ENCODE assay signal across 28 mouse cellular contexts in the genomic region with DNA sequence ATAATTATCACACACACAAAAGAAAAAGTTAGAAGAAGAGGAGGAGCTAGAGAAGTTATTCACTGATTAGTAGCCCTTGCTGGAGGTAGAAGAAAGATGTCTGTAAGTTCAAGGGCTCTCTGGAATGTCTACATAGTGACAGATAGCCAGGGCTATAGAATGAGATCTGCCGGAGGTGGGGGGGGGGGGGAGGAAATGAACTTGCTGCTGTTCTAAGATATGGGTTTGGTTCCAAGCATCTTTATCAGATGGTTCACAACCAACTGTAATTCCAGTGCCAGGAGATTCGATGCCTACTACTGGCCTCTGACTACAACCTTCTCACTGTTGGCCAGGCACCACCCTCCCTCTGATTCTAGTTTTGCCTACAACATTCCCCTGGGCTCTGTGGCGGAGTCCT. TPM values are rescaled to one million over a fixed set of nuclear protein-coding genes. Genes with fewer than 3 reads are reported as not detected.
DNase-seq lines count a peak whose midpoint lies in the region; ATAC-seq and TF ChIP-seq lines count a peak whose summit lies in the region.
"Had no signal": no experiment of that assay in that cellular context is flagged by ENCODE, and none has a peak within 500 bp of the region (broad histone marks: within the 10 kb centered on the region; RNA-seq: fewer than 3 reads in every experiment).

No protein-coding gene starts in this region.

- ATAC-seq in intestine, embryonic 14.5 days (replicated peaks; ENCODE audit: low FRiP score, low TSS enrichment, low read depth) = no peak
- no peak for ATAC-seq in intestine, embryonic 15.5 days
- ATAC-seq in liver, embryonic 15.5 days (ENCODE audit: insufficient read depth) = peak; percentile 73
- ATAC-seq in forebrain, embryonic 11.5 days (replicated peaks; ENCODE audit: low FRiP score) = no peak
- ATAC-seq: forebrain, embryonic 16.5 days; hindbrain, postnatal 0 days; intestine, postnatal 0 days; lung, postnatal 0 days had no signal

- no peak for TF ChIP-seq POLR2A in thymus, adult 2 months (IDR thresholded peaks at IDR 0.05; ENCODE audit: control insufficient read depth, extremely low read depth, insufficient read depth, low read length, poor library complexity)

- TF ChIP-seq CTCF in thymus, adult 2 months (IDR thresholded peaks at IDR 0.05; ENCODE audit: borderline replicate concordance, control insufficient read depth, extremely low read depth, insufficient read depth, low read length, poor library complexity) = no peak

- no peak overlapping the region for H3K4me3 ChIP-seq in intestine, embryonic 14.5 days (ENCODE audit: low read depth, low read length)
- H3K4me3 ChIP-seq in intestine, embryonic 15.5 days (replicated peaks) = no peak overlapping the region
- no peak overlapping the region for H3K4me3 ChIP-seq in liver, embryonic 15.5 days (replicated peaks)
- H3K4me3 ChIP-seq in thymus, adult 2 months (ENCODE audit: control insufficient read depth, insufficient read depth, low read length) = no peak overlapping the region
- no peak overlapping the region for H3K4me3 ChIP-seq in forebrain, embryonic 11.5 days (ENCODE audit: low read depth, low read length)
- H3K4me3 ChIP-seq: embryonic facial prominence, embryonic 12.5 days; gastrocnemius, adult 2 months; heart, adult 2 months; kidney, embryonic 15.5 days; limb, embryonic 12.5 days; neural tube, embryonic 13.5 days had no signal

- H3K4me2 ChIP-seq in intestine, embryonic 14.5 days (ENCODE audit: low read length) = no peak overlapping the region
- no peak overlapping the region for H3K4me2 ChIP-seq in intestine, embryonic 15.5 days (replicated peaks)
- peak overlapping the region; percentile 14; the same call in 1 of the 2 replicates for H3K4me2 ChIP-seq in liver, embryonic 15.5 days
- H3K4me2 ChIP-seq in forebrain, embryonic 11.5 days (ENCODE audit: low read depth, low read length, severe bottlenecking) = no peak overlapping the region
- H3K4me2 ChIP-seq: embryonic facial prominence, embryonic 12.5 days; kidney, embryonic 15.5 days; limb, embryonic 12.5 days; neural tube, embryonic 13.5 days had no signal

- no peaks in the 10 kb centered on the region for H3K36me3 ChIP-seq in intestine, embryonic 14.5 days (ENCODE audit: control insufficient read depth, insufficient read depth, low read length)
- no peaks in the 10 kb centered on the region for H3K36me3 ChIP-seq in intestine, embryonic 15.5 days
- H3K36me3 ChIP-seq in liver, embryonic 15.5 days (replicated peaks) = no peaks in the 10 kb centered on the region
- no peaks in the 10 kb centered on the region for H3K36me3 ChIP-seq in thymus, adult 2 months (ENCODE audit: control insufficient read depth, insufficient read depth, low read length)
- no peaks in the 10 kb centered on the region for H3K36me3 ChIP-seq in forebrain, embryonic 11.5 days (ENCODE audit: control insufficient read depth, insufficient read depth, low read length)
- H3K36me3 ChIP-seq: embryonic facial prominence, embryonic 12.5 days; kidney, embryonic 15.5 days; limb, embryonic 12.5 days; neural tube, embryonic 13.5 days had no signal

- 61% methylated on average over 3 of the region's 3 CpGs for WGBS in intestine, embryonic 14.5 days
- 67% methylated on average over 3 of the region's 3 CpGs for WGBS in intestine, embryonic 15.5 days
- 4% methylated on average over 3 of the region's 3 CpGs for WGBS in liver, embryonic 15.5 days (ENCODE audit: insufficient replicate concordance)
- 72% methylated on average over 3 of the region's 3 CpGs for WGBS in thymus, adult 2 months
- 84% methylated on average over 3 of the region's 3 CpGs for WGBS in forebrain, embryonic 11.5 days

- no peaks in the 10 kb centered on the region for H3K4me1 ChIP-seq in intestine, embryonic 14.5 days (replicated peaks; ENCODE audit: control insufficient read depth, insufficient read depth, low read length)
- no peaks in the 10 kb centered on the region for H3K4me1 ChIP-seq in intestine, embryonic 15.5 days (replicated peaks)
- peaks cover 44% of the 10 kb centered on the region for H3K4me1 ChIP-seq in liver, embryonic 15.5 days (replicated peaks)
- no peaks in the 10 kb centered on the region for H3K4me1 ChIP-seq in thymus, adult 2 months (replicated peaks; ENCODE audit: control insufficient read depth, insufficient read depth, low read length)
- peaks cover 5% of the 10 kb centered on the region; the same call in 1 of the 2 replicates for H3K4me1 ChIP-seq in forebrain, embryonic 11.5 days (replicated peaks; ENCODE audit: control insufficient read depth, insufficient read depth, low read length)
- H3K4me1 ChIP-seq: embryonic facial prominence, embryonic 12.5 days; kidney, embryonic 15.5 days; limb, embryonic 12.5 days; neural tube, embryonic 13.5 days had no signal

- no peak overlapping the region for H3K9ac ChIP-seq in intestine, embryonic 14.5 days (ENCODE audit: low read length)
- no peak overlapping the region for H3K9ac ChIP-seq in intestine, embryonic 15.5 days
- H3K9ac ChIP-seq in liver, embryonic 15.5 days = no peak overlapping the region
- no peak overlapping the region for H3K9ac ChIP-seq in forebrain, embryonic 11.5 days (ENCODE audit: low read length)
- H3K9ac ChIP-seq: embryonic facial prominence, embryonic 12.5 days; kidney, embryonic 15.5 days; limb, embryonic 12.5 days; neural tube, embryonic 13.5 days had no signal

- H3K27me3 ChIP-seq in intestine, embryonic 14.5 days (replicated peaks; ENCODE audit: control insufficient read depth, insufficient read depth, low read length) = no peaks in the 10 kb centered on the region
- H3K27me3 ChIP-seq in intestine, embryonic 15.5 days (replicated peaks) = no peaks in the 10 kb centered on the region
- H3K27me3 ChIP-seq in liver, embryonic 15.5 days = no peaks in the 10 kb centered on the region
- no peaks in the 10 kb centered on the region for H3K27me3 ChIP-seq in thymus, adult 2 months (ENCODE audit: control insufficient read depth, insufficient read depth, low read length)
- no peaks in the 10 kb centered on the region for H3K27me3 ChIP-seq in forebrain, embryonic 11.5 days (ENCODE audit: control insufficient read depth, insufficient read depth, low read length)
- H3K27me3 ChIP-seq: embryonic facial prominence, embryonic 12.5 days; kidney, embryonic 15.5 days; limb, embryonic 12.5 days; neural tube, embryonic 13.5 days had no signal

- H3K9me3 ChIP-seq in intestine, embryonic 14.5 days (ENCODE audit: control insufficient read depth, low read length) = no peaks in the 10 kb centered on the region
- H3K9me3 ChIP-seq in intestine, embryonic 15.5 days = no peaks in the 10 kb centered on the region
- no peaks in the 10 kb centered on the region for H3K9me3 ChIP-seq in liver, embryonic 15.5 days (replicated peaks)
- no peaks in the 10 kb centered on the region for H3K9me3 ChIP-seq in forebrain, embryonic 11.5 days (ENCODE audit: control insufficient read depth, low read length)
- H3K9me3 ChIP-seq: embryonic facial prominence, embryonic 12.5 days; kidney, embryonic 15.5 days; limb, embryonic 12.5 days; neural tube, embryonic 13.5 days had no signal

- no peak overlapping the region for H3K27ac ChIP-seq in intestine, embryonic 14.5 days (ENCODE audit: low read depth)
- no peak overlapping the region for H3K27ac ChIP-seq in intestine, embryonic 15.5 days
- H3K27ac ChIP-seq in liver, embryonic 15.5 days (replicated peaks) = no peak overlapping the region; the same call in 1 of the 2 replicates
- H3K27ac ChIP-seq in thymus, adult 2 months (ENCODE audit: control insufficient read depth, insufficient read depth, low read length) = no peak overlapping the region
- H3K27ac ChIP-seq in forebrain, embryonic 11.5 days (ENCODE audit: low read depth, low read length) = no peak overlapping the region
- H3K27ac ChIP-seq: embryonic facial prominence, embryonic 12.5 days; gastrocnemius, adult 2 months; heart, adult 2 months; hindbrain, postnatal 0 days; kidney, embryonic 15.5 days; limb, embryonic 12.5 days; neural tube, embryonic 13.5 days had no signal

- peak; percentile 21 for DNase-seq in intestine, embryonic 14.5 days (ENCODE audit: low spot score)
- DNase-seq in liver = peak; percentile 44
- no peak for DNase-seq in thymus, adult 2 months
- no peak for DNase-seq in kidney, adult 11 months
- DNase-seq in forebrain, embryonic 11.5 days (ENCODE audit: low spot score) = no peak
- DNase-seq: adrenal gland, postnatal 10 days; cerebellum, adult 8-10 months; cerebellum, postnatal 25 days; embryo, embryonic 11 days; gastrocnemius, adult 2 months; gastrocnemius, postnatal 36 days; heart, adult 2 months; heart, postnatal 14 days; kidney, postnatal 25 days; lung, adult 18-20 months; lung, postnatal 4 days; midbrain, embryonic 14.5 days; thymus, postnatal 4 days had no signal

RNA-seq across cellular contexts. Expression of a gene that starts 46.9 kb away (rescaled TPM):
- polyA plus RNA-seq in intestine, embryonic 14.5 days (2014; fragmentation: Nextera tagmentation; extraction: Ambion mirVana) = 115 and 120 TPM in 2 replicates
- 119 and 133 TPM in 2 replicates for polyA plus RNA-seq in intestine, embryonic 15.5 days (2015; fragmentation: Nextera tagmentation; extraction: Ambion mirVana)
- polyA plus RNA-seq in liver, embryonic 15.5 days (2015; fragmentation: Nextera tagmentation; extraction: Ambion mirVana) = 26.2 and 28.3 TPM in 2 replicates
- polyA plus RNA-seq in thymus, adult 2 months (2012; rRNA removed) = 23.1 and 24.0 TPM in 2 replicates
- 59.3 and 61.5 TPM in 2 replicates for polyA plus RNA-seq in forebrain, embryonic 11.5 days (2014; fragmentation: Nextera tagmentation; extraction: Ambion mirVana)

RNA-seq across cellular contexts. Expression of a gene that starts 53.3 kb away (rescaled TPM):
- 185 and 189 TPM in 2 replicates for polyA plus RNA-seq in intestine, embryonic 14.5 days (2014; fragmentation: Nextera tagmentation; extraction: Ambion mirVana)
- 182 and 206 TPM in 2 replicates for polyA plus RNA-seq in intestine, embryonic 15.5 days (2015; fragmentation: Nextera tagmentation; extraction: Ambion mirVana)
- polyA plus RNA-seq in liver, embryonic 15.5 days (2015; fragmentation: Nextera tagmentation; extraction: Ambion mirVana) = 83.4 and 87.2 TPM in 2 replicates
- polyA plus RNA-seq in thymus, adult 2 months (2012; rRNA removed) = 49.6 and 55.6 TPM in 2 replicates
- polyA plus RNA-seq in forebrain, embryonic 11.5 days (2014; fragmentation: Nextera tagmentation; extraction: Ambion mirVana) = 150 and 168 TPM in 2 replicates

Comparison
In these comparisons a context has a peak if more than half of its experiments do, and no peak if none do; other contexts are left out.
1. DNase-seq: peak in intestine, embryonic 14.5 days (single experiment) and liver (single experiment); none in thymus, adult 2 months (single experiment), kidney, adult 11 months (single experiment) and forebrain, embryonic 11.5 days (single experiment).